Mouse (Mus musculus) kidney, embryonic 15.5 days (tissue): Measurements from ENCODE around the gene Spag9. TPM values are rescaled to one million over a fixed set of nuclear protein-coding genes. Genes with fewer than 3 reads are reported as not detected.
A peak's percentile ranks its signal among the peaks of the same experiment; 100 is the strongest.

Experiments
- ATAC-seq: fragments of 200-750 bp; cut with Nextera tagmentation; replicated peaks from 2 replicates; pipeline ENCODE4 v1.8.0; 2017; ENCODE audit warnings: moderate TSS enrichment; ENCODE audit not compliant: low FRiP score
- H3K27ac ChIP-seq: fragments of 300-500 bp; sonication (generic); 2 replicates; pipeline ENCODE4 v1.5.1; 2015; ENCODE audit warnings: mild to moderate bottlenecking, inconsistent platforms
- H3K27me3 ChIP-seq: fragments of 300-500 bp; sonication (generic); 2 replicates; pipeline ENCODE4 v1.6.1; 2015; ENCODE audit warnings: inconsistent platforms
- H3K36me3 ChIP-seq: fragments of 300-500 bp; sonication (generic); 2 replicates; pipeline ENCODE4 v1.6.1; 2015; ENCODE audit warnings: inconsistent platforms
- H3K4me1 ChIP-seq: fragments of 300-500 bp; sonication (generic); 2 replicates; pipeline ENCODE4 v1.6.1; 2015; ENCODE audit warnings: inconsistent platforms
- H3K4me2 ChIP-seq: fragments of 300-500 bp; sonication (generic); 2 replicates; pipeline ENCODE4 v1.6.1; 2015; ENCODE audit warnings: moderate library complexity, mild to moderate bottlenecking, inconsistent platforms
- H3K4me3 ChIP-seq: fragments of 300-500 bp; sonication (generic); replicated peaks from 2 replicates; pipeline ENCODE4 v1.5.1; 2015; ENCODE audit warnings: mild to moderate bottlenecking, inconsistent platforms
- H3K9ac ChIP-seq: fragments of 300-500 bp; sonication (generic); 2 replicates; pipeline ENCODE4 v1.6.1; 2015; ENCODE audit warnings: mild to moderate bottlenecking, inconsistent platforms
- H3K9me3 ChIP-seq: fragments of 300-500 bp; sonication (generic); replicated peaks from 2 replicates; pipeline ENCODE4 v1.6.1; 2016; ENCODE audit warnings: inconsistent platforms
- WGBS: fragments of 180-500 bp; shearing (Covaris S2); methylation state at CpG from one replicate; pipeline ENCODE4 v1.1.7; 2015; ENCODE audit warnings: mixed read lengths; 5-methylcytosine and 5-hydroxymethylcytosine counted together
- polyA plus RNA-seq: library from polyadenylated mRNA; unstranded; fragments of >200 nt; fragmentation: Nextera tagmentation; extraction: Ambion mirVana; gene quantifications from 2 replicates; pipeline ENCODE4 v1.2.1, GENCODE M21; 2015

Spag9 gene
- polyA plus RNA-seq, 1 experiment from 2014 or later: 37.2 TPM

GRCm38 (mm10) chr11:94165745-94166144 is 169.9 kb downstream of the Spag9 start:
- Histone ChIP-seq H3K4me1 (peaks cover 29% of the 10 kb centered on the region), H3K36me3 (no peaks in the 10 kb centered on the region), H3K4me2 (no peak overlapping the region), H3K27ac (peak overlapping the region; percentile 30; the same call in 1 of the 2 replicates), H3K4me3 (no peak overlapping the region), H3K9ac (no peak overlapping the region), H3K9me3 (no peaks in the 10 kb centered on the region), H3K27me3 (no peaks in the 10 kb centered on the region)
- peak; percentile 43; the same call in 1 of the 2 replicates for ATAC-seq
- 60% methylated on average over 4 of the region's 4 CpGs for WGBS

DNA sequence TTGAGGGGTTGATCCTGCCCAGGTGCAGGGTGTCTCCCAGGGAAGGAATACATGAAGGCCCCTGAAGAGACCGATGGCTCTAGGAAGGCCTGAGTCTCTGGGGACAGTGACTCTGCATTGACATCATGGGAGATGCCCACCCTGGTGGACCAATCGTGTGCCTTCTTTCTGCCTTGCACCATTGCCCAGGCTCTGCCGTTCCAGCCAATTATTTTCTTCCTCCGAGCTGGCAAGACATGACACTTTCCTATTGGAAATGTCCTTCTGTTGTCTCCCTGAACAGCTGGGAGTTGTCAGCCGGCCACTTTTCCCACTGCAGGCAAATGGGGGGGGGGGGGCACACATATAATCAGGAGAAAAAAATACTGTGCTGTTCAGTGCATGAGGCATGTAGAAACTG is 172.3 kb downstream of the Spag9 start:
- H3K27me3 ChIP-seq: no peaks in the 10 kb centered on the region
- 0 out of 2 replicates have a peak, but pooled peaks have one; percentile 47 for ATAC-seq
- H3K4me1 ChIP-seq: peaks cover 20% of the 10 kb centered on the region
- no peak overlapping the region for H3K27ac ChIP-seq
- no peaks in the 10 kb centered on the region for H3K9me3 ChIP-seq
- no peaks in the 10 kb centered on the region for H3K36me3 ChIP-seq
- 41% methylated on average over 5 of the region's 5 CpGs for WGBS
- no peak overlapping the region for H3K4me3 ChIP-seq
- H3K4me2 ChIP-seq: no peak overlapping the region
- no peak overlapping the region for H3K9ac ChIP-seq

DNA sequence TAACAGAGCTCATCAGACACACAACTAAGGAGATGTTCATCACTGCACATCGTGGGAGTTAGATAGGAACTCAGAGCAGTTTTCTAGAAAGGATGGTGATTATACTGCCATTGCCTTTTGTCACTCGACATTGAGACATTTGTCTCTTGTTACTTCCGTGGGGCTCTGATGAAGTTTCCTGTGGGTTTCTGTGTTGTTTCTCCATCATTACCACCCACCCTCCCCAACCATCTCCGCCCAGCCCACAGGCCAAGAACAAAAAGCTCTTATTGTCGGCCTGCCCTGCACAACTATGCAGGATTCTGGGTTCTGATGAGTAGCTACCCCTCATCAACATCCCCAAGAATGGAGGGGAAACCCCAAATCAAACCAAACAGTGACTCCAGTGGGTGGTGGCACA is 173.7 kb downstream of the Spag9 start:
- Histone ChIP-seq H3K9me3 (no peaks in the 10 kb centered on the region), H3K27ac (no peak overlapping the region), H3K36me3 (no peaks in the 10 kb centered on the region), H3K4me1 (peaks cover 23% of the 10 kb centered on the region), H3K27me3 (no peaks in the 10 kb centered on the region), H3K4me2 (no peak overlapping the region), H3K4me3 (no peak overlapping the region), H3K9ac (no peak overlapping the region)
- ATAC-seq: no peak
- WGBS: 55% methylated on average over 5 of the region's 5 CpGs

GRCm38 (mm10) chr11:94171691-94172090 is 175.8 kb downstream of the Spag9 start:
- Histone ChIP-seq H3K9ac (no peak overlapping the region), H3K4me3 (no peak overlapping the region), H3K9me3 (no peaks in the 10 kb centered on the region), H3K36me3 (no peaks in the 10 kb centered on the region), H3K27ac (no peak overlapping the region), H3K4me2 (no peak overlapping the region), H3K4me1 (peaks cover 26% of the 10 kb centered on the region), H3K27me3 (no peaks in the 10 kb centered on the region)
- WGBS: 89% methylated on average over 5 of the region's 5 CpGs
- ATAC-seq: no peak

GRCm38 (mm10) chr11:94172186-94172585 is 176.3 kb downstream of the Spag9 start:
- Histone ChIP-seq H3K9me3 (no peaks in the 10 kb centered on the region), H3K4me3 (no peak overlapping the region), H3K36me3 (no peaks in the 10 kb centered on the region), H3K4me1 (peaks cover 26% of the 10 kb centered on the region), H3K4me2 (no peak overlapping the region), H3K27ac (no peak overlapping the region), H3K9ac (no peak overlapping the region), H3K27me3 (no peaks in the 10 kb centered on the region)
- 60% methylated on average over 9 of the region's 9 CpGs for WGBS
- ATAC-seq: peak; percentile 33; the same call in 1 of the 2 replicates

GRCm38 (mm10) chr11:94173726-94174146 is 177.8 kb downstream of the Spag9 start:
- Histone ChIP-seq H3K4me1 (0 out of 2 replicates have a peak, but pooled peaks cover 18% of the 10 kb centered on the region), H3K27ac (no peak overlapping the region), H3K9me3 (no peaks in the 10 kb centered on the region), H3K4me2 (no peak overlapping the region), H3K36me3 (no peaks in the 10 kb centered on the region), H3K27me3 (no peaks in the 10 kb centered on the region), H3K9ac (no peak overlapping the region), H3K4me3 (no peak overlapping the region)
- ATAC-seq: no peak
- 43% methylated on average over 4 of the region's 4 CpGs for WGBS

GRCm38 (mm10) chr11:94175288-94175687 is 179.4 kb downstream of the Spag9 start:
- WGBS: 55% methylated on average over 7 of the region's 7 CpGs
- Histone ChIP-seq H3K27me3 (no peaks in the 10 kb centered on the region), H3K9ac (no peak overlapping the region), H3K36me3 (no peaks in the 10 kb centered on the region), H3K27ac (peak overlapping the region; percentile 37; the same call in 1 of the 2 replicates), H3K9me3 (no peaks in the 10 kb centered on the region), H3K4me3 (no peak overlapping the region), H3K4me1 (0 out of 2 replicates have a peak, but pooled peaks cover 18% of the 10 kb centered on the region), H3K4me2 (no peak overlapping the region)
- ATAC-seq: no peak; the same call in 1 of the 2 replicates

Other genes with a start within 250 kb of the Spag9 start
- gene Utp18, start 110.3 kb upstream of the Spag9 start, polyA plus RNA-seq: 29.1 and 30.5 TPM in 2 replicates
- 33.3 and 43.0 TPM in 2 replicates for gene Mbtd1, start 110.2 kb upstream of the Spag9 start, polyA plus RNA-seq
- 262 and 314 TPM in 2 replicates for gene Nme2, start 39.8 kb upstream of the Spag9 start, polyA plus RNA-seq
- 462 and 483 TPM in 2 replicates for gene Gm20390, start 27.8 kb upstream of the Spag9 start, polyA plus RNA-seq
- gene Nme1, start 27.6 kb upstream of the Spag9 start, polyA plus RNA-seq: 165 and 172 TPM in 2 replicates
- 36.6 and 40.8 TPM in 2 replicates for gene Tob1, start 215.4 kb downstream of the Spag9 start, polyA plus RNA-seq
- gene Wfikkn2, start 249.9 kb downstream of the Spag9 start, polyA plus RNA-seq: 2.4 and 3.4 TPM in 2 replicates